Mouse (Mus musculus) adrenal gland, postnatal 10 days (tissue): ENCODE data around the gene Naa38. TPM values are rescaled to one million over a fixed set of nuclear protein-coding genes. Genes with fewer than 3 reads are reported as not detected.

Source experiments
- DNase-seq: peaks from one replicate; pipeline ENCODE4 v3.0.0; 2021; ENCODE audit warnings: mixed read lengths
- total RNA-seq, 2 experiments: library from RNA; stranded (reverse); gene quantifications; 2 replicates each; pipeline ENCODE4 v1.2.3; 2021

Naa38 gene
- total RNA-seq, 2 experiments from 2014 or later = 124 to 138 TPM

GRCm38 (mm10) chr11:69415327-69415667 is 20.0 kb downstream of the Naa38 start:
- peak; percentile 87 for DNase-seq

GRCm38 (mm10) chr11:69415668-69416451 is 20.6 kb downstream of the Naa38 start:
- DNase-seq = peak; percentile 77

GRCm38 (mm10) chr11:69416509-69416908 is 21.2 kb downstream of the Naa38 start:
- DNase-seq = no peak

GRCm38 (mm10) chr11:69416921-69417448 is 21.7 kb downstream of the Naa38 start:
- no peak for DNase-seq

DNA sequence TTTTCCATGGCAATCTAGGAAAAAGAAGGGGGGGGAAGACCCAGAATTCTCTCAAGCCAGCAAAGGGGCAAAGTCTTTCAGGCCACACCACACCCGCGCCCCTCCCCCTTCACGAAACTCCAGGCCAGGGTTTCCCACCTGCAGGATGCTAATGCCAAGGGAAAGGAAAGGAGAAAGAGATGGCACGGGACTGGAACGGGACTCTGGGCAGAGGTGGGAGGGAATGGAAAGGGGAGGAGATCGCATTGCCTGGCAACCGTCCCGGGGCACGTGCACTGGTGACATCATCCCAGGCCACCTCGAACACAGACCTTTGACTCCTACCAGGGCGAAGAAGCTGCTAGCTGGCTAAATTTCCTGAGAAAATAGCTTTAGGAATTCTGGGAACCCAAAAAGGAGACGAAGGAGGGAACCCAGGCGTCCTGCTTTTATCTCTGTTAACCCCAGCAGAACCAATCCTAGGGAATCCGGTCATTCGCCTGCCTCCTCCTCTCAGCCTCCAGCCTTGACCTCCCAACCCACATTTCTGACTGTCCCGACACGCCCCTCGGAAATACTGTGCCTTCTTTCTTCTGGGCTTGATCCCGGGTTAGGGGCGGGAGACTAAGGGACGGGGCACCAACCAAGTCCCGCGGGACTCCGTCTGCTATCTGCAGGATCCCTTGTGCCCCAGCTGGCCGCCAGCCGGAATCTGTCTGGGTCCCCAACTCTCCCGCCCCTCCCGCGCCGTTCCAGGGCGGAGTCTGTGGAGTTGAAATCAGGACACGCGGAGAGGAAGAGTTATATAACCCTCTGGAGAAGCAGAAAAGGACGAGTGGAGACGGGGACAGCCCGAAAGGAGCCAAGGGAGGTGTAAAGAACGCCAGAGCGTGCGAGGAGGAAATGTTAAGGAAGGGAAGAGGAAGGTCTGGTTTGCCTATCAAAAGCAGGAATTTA is 22.4 kb downstream of the Naa38 start:
- peak; percentile 98 for DNase-seq

DNA sequence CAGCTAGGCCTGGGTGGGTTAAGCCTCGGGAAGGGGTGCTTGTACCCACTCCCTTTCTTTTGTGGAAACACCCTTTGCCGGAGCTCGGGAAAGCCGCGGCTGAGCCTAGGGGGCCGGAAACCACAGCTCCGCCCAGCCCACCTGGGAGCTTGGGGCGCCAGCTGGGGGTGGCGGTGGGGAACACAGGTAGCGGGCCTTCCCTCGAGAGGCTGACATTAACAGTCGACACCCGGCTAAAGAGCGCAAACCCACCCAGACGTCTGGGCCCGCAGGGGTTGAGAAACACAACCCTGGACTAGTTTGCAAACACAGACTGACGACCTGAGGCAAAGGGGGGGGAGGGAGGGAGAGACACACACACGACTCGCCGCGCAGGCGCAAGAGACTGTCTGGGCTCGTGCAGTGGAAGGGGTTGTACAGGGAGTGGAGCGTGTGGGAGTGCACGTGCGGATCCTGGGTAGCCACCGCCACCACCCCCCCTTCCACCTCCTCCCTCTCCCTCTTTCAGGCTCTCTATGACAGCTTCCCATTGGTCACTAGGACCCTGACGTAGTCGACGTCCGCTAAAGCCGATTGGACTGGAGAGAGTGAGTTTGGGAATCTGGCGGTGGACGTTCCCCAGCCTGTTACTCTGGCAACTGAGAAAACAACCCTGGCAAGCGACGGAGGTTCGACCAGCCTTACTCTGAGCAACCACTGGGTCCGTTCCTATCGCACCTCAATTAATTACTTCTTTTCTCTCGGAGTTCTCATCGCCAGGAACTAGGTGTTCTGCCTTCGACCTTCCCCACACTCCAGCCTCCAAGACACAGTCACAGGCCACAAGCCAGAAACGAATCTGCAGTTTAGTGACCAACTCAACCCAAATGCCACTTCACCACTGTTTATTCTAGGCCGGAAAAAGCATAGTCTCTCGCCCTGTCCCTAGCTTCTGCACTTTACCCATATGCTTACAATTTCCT is 23.5 kb downstream of the Naa38 start:
- peak; percentile 95 for DNase-seq

- peak; percentile 52 for DNase-seq
Measured at GRCm38 (mm10) chr11:69419443-69419812, 24.1 kb downstream of the Naa38 start.

DNA sequence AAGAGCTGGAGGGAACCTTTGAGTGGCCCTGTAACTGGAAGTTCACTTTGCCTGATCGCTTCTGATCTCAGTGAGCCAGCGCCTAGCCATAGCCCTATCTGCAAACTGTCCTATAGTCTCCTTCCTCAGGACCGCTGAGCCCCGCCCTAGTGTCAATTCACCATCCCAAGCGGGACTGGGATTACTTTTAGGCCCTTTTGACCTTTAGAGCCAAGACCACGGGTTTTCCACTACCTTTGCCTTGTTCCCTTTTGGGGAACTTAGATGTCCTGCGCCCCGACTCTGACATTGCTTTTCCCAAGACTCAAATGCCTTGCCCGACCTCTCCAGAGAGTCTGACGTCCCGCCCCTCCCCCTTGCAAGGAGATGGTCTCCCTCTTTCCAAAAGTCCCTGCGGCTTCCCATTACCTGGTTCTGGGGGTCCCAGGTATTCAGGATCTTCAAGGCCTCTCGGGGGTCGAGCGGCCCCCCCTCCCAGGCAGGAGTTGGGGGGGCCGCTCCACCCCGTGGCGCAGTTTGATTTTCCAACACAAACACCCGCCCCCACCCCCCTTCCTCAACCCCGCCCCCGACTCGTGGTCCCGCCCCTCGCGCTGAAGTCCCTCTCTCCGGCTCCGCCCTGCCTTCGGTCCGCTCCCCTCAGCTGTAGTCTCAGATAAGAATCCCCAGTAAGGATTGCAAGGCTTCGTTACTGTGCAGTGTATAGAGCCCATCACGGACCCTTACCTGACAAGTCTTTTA is 24.7 kb downstream of the Naa38 start:
- DNase-seq = peak; percentile 73

- DNase-seq = no peak
Measured at GRCm38 (mm10) chr11:69420554-69421000, 25.3 kb downstream of the Naa38 start.

- DNase-seq = no peak
Measured at GRCm38 (mm10) chr11:69421131-69421977, 26.1 kb downstream of the Naa38 start.

GRCm38 (mm10) chr11:69422842-69423241 is 27.6 kb downstream of the Naa38 start:
- no peak for DNase-seq

DNA sequence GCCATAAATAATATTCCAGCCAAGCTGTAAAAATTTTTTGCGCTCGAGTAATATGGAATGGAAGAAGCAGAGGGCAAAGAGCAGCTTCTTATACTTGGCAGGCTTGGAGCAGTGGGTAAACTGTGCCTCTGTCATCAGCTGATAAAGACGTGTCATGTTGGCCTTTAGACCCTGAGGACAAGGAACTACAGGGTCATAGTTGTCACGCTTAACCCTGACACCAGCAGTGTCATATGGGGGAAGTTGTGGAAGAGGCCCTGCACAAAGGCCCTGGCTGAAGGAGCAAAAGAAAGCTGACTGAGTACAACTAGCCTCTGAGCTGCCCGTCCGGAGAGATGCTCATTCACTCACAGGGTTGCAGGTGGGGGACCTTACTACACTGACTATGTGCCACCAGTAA is 28.6 kb downstream of the Naa38 start:
- no peak for DNase-seq

- no peak for DNase-seq
Measured at GRCm38 (mm10) chr11:69426246-69426645, 31.0 kb downstream of the Naa38 start.

DNA sequence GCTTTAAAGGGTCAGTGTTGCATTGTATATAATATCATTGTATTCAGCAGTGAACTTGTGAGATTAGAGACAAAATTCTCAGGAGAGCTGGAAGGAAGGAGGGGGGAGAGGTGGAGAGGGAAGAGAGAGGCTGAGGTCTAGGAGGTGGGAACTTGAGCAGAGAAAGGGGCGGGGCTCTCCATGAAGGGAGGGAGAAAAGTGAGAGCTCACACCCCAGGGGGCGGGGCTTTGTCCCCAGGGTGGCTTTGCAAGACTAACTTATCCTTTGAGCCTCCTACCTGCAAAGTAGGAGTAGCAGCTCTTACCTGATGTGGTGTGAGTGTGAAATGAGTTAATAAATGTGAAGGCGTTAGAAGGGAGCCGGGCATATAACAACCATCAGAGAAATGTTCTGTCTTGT is 33.5 kb downstream of the Naa38 start:
- peak; percentile 57 for DNase-seq

DNA sequence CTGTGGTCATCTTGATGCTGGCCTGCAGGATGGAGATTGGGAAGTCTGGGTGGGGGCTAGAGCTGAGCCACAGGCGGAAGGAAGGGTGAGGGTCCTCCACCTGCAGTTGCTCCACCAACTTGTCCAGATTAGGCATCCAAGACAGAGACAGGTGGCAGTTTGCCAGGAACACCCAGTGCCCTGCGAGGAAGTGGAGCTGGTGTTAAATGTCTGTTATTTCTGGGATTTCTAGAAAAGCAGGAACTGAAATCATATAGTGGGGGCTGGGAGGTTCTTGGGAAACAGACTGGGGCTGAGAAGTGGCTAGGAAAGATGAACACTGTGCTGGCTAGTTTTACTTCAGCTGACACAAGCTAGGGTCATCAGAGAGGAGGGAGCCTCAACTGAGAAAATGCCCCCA is 34.0 kb downstream of the Naa38 start:
- DNase-seq = no peak

DNA sequence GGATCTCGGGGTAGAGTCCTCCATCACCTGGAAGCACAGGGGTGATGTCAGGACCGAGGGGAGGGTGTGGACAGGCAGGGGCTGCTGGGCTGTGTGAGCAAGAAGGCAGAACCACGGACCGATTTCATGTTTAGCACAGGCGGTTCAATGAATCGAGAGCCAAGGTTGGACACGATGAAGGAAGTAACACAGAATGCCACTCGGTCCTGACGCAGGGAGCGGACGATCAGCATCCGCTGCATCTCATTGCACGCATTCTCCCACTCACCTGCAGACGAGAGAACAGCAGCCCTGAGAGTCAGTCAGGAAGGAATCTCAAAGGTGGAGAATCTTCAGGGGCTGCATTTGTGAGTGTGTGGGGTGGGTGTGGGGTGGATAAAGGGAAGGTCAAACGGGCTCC is 35.3 kb downstream of the Naa38 start:
- DNase-seq = no peak

- DNase-seq = peak; percentile 79
Measured at GRCm38 (mm10) chr11:69431829-69432639, 36.7 kb downstream of the Naa38 start.

DNA sequence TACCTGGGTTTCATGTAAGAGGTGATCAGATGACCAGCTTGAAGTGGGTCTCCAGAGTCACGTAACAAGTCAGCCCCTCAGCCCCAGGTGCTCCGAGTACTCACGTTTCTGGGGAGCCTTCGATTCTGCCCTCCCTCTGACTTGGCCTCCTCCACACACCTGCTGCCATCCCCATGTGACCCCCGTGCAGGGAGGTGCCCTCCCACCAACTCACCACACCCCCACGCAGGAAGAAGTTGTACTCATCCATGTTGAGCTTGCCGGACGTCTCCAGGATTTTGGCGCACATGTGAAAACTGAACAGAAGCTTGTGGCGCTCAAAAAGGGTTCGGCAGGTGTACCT is 37.3 kb downstream of the Naa38 start:
- no peak for DNase-seq

DNA sequence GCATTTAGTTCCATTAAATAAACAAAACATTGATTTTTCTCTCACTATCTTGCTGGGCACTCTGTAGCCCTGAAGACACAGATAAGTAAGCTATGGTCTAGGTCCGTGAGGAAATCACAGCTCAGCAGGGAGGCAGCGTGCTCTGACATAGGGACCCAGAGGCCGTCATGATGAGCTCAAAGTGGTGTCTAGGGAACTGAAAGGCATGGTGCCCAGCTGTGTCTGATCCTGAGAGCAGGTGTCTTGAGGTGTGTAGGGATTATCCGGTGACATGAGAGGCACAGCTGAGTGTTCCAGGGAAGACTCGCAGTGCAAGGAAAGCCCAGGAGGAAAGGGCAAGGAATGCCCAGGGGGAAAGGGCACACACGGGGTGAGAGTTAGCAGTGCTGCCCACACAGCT is 37.9 kb downstream of the Naa38 start:
- no peak for DNase-seq
